Mouse (Mus musculus): ENCODE data around the gene Rab17.

Rab17 gene

DNA sequence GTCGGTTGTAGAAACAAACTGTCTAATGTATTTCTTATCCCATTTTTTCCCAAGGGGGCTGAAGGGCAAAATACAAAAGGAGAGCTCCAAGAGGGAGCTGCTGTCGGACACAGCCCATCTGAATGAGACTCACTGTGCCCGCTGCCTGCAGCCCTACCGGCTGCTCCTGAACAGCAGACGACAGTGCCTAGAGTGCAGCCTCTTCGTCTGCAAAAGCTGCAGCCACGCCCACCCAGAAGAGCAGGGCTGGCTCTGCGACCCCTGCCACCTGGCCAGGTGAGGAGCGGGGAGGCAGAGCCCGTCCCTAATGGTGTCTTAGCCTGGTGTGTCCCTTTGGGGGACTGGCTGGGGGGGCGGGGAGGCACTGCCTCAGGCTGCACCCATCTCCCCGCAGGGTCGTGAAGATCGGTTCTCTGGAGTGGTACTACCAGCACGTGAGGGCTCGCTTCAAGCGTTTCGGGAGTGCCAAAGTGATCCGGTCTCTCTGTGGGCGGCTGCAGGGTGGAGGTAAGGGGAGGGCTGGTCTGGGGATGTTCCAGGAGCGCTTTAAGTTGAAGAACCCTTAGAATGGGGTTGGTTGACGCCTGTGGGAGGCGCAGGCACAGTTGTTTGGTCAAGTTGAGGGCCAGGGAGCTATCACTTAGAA, 41.4 kb downstream of the Rab17 start:
- no peak for DNase-seq

DNA sequence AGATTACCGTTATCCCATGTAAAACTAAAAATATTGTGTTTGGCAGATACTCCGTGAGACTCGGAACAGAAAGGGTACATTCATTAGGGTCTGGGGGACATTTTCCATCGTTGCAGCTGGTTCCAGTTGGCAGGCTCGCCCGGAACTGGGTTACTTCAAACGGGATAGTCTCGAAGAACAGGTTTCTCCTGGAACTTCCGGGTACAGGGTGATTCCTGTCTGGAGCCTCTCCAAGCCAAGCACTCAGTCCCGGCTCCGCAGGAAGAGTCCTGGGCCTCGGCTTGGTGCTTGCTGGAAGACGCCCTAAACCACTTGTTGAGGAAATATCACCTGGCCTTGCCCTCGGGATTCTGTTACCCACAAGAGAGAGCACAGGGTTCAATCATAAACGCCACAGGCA, 42.2 kb downstream of the Rab17 start:
- no peak for DNase-seq

- DNase-seq, result peak; percentile 23 to 27
Observed at GRCm38 (mm10) chr1:90926030-90926429, 43.4 kb downstream of the Rab17 start.

GRCm38 (mm10) chr1:90921687-90922086, 47.8 kb downstream of the Rab17 start:
- no peak for DNase-seq

- no peak for DNase-seq
Observed at GRCm38 (mm10) chr1:90917509-90917908, 52.0 kb downstream of the Rab17 start.

- no peak for DNase-seq
Observed at GRCm38 (mm10) chr1:90914948-90915569, 54.4 kb downstream of the Rab17 start, which contains the start of gene Mlph. TSS of gene Mlph (plus strand) at chr1:90915085.

DNA sequence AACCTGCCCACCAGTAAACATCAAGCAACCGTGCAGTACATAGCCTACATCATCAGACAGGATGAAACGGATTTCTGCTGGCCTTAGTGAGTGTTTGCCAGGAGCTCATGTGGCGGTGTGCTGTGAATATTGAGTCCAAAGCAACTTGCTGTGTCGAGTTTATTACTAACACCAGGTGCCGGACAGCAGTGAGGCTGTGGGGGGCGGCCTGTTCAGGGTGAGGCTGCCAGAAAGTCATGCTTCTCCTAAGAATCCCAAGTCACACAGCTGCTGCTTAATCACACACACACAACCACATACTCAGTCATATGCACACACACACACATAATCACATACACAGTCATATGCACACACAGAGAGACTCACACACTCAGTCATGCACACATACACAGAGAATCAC, 56.2 kb downstream of the Rab17 start:
- no peak for DNase-seq

DNA sequence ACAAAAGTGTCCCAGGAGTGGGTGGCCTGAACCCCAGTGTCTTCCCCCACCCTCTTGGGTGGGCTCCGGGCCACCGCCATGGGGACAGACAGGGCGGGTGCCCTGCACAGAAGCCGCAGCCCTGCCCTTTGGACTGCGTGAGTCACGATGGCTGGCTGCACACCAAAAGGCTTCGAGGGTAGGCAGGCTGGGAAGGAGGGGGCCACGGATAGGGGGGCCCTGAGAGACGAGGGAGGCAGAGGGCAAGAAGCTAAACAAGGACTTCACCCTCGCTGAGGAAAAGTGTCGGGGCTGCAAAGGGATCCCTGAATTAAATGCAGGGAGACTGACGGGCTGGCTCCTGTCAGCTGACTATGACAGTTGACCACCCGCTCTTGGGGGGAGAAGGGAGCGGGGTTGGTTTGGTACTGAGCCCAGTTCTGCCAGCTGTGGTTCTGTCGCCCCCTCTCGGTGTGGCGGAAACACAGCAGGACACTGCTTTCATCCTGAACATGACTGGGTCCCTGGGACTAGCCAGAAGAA, 59.8 kb downstream of the Rab17 start:
- DNase-seq, result peak; percentile 14 to 17

GRCm38 (mm10) chr1:90909161-90909560, 60.3 kb downstream of the Rab17 start:
- DNase-seq, result no peak

Data from cerebellum, postnatal 36 days (tissue).